Comparison of ENCODE assay signal across 9 mouse cellular contexts in the genomic region with DNA sequence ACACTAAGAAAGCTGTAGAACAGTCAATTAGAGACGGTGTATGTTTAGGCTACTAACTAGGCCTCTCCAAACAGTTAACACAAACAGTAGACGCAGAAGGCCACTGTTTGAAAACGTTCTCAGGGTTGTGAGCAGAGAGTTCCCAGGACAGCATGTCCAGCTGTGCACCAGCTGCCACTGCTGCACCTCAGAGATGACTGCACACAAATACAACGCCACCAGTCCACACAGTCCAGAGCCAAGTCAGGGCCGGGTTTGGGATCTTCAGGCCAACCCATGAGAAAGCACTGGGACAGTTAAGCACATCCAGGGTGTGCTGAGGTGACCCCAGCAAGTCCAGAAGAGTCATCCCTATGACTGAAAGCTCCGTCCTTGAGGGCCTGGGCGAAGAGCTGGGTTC.
DNase-seq lines count a peak whose midpoint lies in the region; ATAC-seq and TF ChIP-seq lines count a peak whose summit lies in the region.
"Had no signal": no experiment of that assay in that cellular context is flagged by ENCODE, and none has a peak within 500 bp of the region (broad histone marks: within the 10 kb centered on the region; RNA-seq: fewer than 3 reads in every experiment).

No protein-coding gene starts in this region.

- H3K4me2 ChIP-seq in forebrain, embryonic 12.5 days: no peak overlapping the region
- no peak overlapping the region for H3K4me2 ChIP-seq in forebrain, postnatal 0 days (ENCODE audit: low read depth)
- no peak overlapping the region for H3K4me2 ChIP-seq in hindbrain, embryonic 12.5 days (replicated peaks)

- no peak for ATAC-seq in forebrain, embryonic 12.5 days (ENCODE audit: low FRiP score)
- no peak for ATAC-seq in forebrain, postnatal 0 days
- ATAC-seq in hindbrain, embryonic 12.5 days (ENCODE audit: low FRiP score): no peak

- H3K4me3 ChIP-seq in forebrain, embryonic 12.5 days (replicated peaks): no peak overlapping the region
- no peak overlapping the region for H3K4me3 ChIP-seq in forebrain, postnatal 0 days (ENCODE audit: low read depth, low read length)
- H3K4me3 ChIP-seq in hindbrain, embryonic 12.5 days: no peak overlapping the region

- H3K36me3 ChIP-seq in forebrain, embryonic 12.5 days (replicated peaks): peaks cover 5% of the 10 kb centered on the region
- H3K36me3 ChIP-seq in forebrain, postnatal 0 days (ENCODE audit: insufficient read depth): 0 out of 2 replicates have a peak, but pooled peaks cover 3% of the 10 kb centered on the region
- H3K36me3 ChIP-seq in hindbrain, embryonic 12.5 days: no peaks in the 10 kb centered on the region

- H3K9me3 ChIP-seq in forebrain, embryonic 12.5 days: no peaks in the 10 kb centered on the region
- H3K9me3 ChIP-seq in forebrain, postnatal 0 days (ENCODE audit: low read length): no peaks in the 10 kb centered on the region
- no peaks in the 10 kb centered on the region for H3K9me3 ChIP-seq in hindbrain, embryonic 12.5 days (replicated peaks)

- no peak for TF ChIP-seq CTCF in forebrain, postnatal 0 days (IDR thresholded peaks at IDR 0.05; ENCODE audit: low read depth)

- H3K4me1 ChIP-seq in forebrain, embryonic 12.5 days: peaks cover 25% of the 10 kb centered on the region
- peaks cover 11% of the 10 kb centered on the region; the same call in 1 of the 2 replicates for H3K4me1 ChIP-seq in forebrain, postnatal 0 days (ENCODE audit: insufficient read depth)
- peaks cover 30% of the 10 kb centered on the region for H3K4me1 ChIP-seq in hindbrain, embryonic 12.5 days

- no peaks in the 10 kb centered on the region for H3K27me3 ChIP-seq in forebrain, embryonic 12.5 days
- H3K27me3 ChIP-seq in forebrain, postnatal 0 days (ENCODE audit: insufficient read depth, low read length): no peaks in the 10 kb centered on the region
- no peaks in the 10 kb centered on the region for H3K27me3 ChIP-seq in hindbrain, embryonic 12.5 days

- WGBS in forebrain, embryonic 12.5 days: 63% methylated on average over 7 of the region's 7 CpGs
- 57% methylated on average over 7 of the region's 7 CpGs for WGBS in forebrain, postnatal 0 days
- WGBS in hindbrain, embryonic 12.5 days: 70% methylated on average over 7 of the region's 7 CpGs

- DNase-seq in forebrain, postnatal 0 days: no peak
- DNase-seq in gastrocnemius, postnatal 10 days: peak; percentile 28
- peak; percentile 38 for DNase-seq in lung, postnatal 25 days (ENCODE audit: low spot score)
- DNase-seq in cerebellum, adult 11 months: no peak
- no peak for DNase-seq in natural killer cell, adult 2 months (ENCODE audit: low spot score in 2 of 2)
- no peak for DNase-seq in urinary bladder, postnatal 25 days (ENCODE audit: low spot score)

- H3K27ac ChIP-seq in forebrain, embryonic 12.5 days: 0 out of 2 replicates have a peak overlapping the region, but pooled peaks have one; percentile 19
- H3K27ac ChIP-seq in forebrain, postnatal 0 days (ENCODE audit: low read depth, low read length): no peak overlapping the region
- peak overlapping the region; percentile 4; the same call in 1 of the 2 replicates for H3K27ac ChIP-seq in hindbrain, embryonic 12.5 days
- H3K27ac ChIP-seq: liver, embryonic 14.5 days had no signal

- H3K9ac ChIP-seq in forebrain, embryonic 12.5 days: no peak overlapping the region
- no peak overlapping the region for H3K9ac ChIP-seq in forebrain, postnatal 0 days
- H3K9ac ChIP-seq in hindbrain, embryonic 12.5 days: no peak overlapping the region
- H3K9ac ChIP-seq: liver, embryonic 14.5 days had no signal

Comparison
In these comparisons a context has a peak if more than half of its experiments do, and no peak if none do; other contexts are left out.
1. DNase-seq: peak in gastrocnemius, postnatal 10 days (single experiment) and lung, postnatal 25 days (single experiment); none in forebrain, postnatal 0 days (single experiment), cerebellum, adult 11 months (single experiment), natural killer cell, adult 2 months (0 of 2) and urinary bladder, postnatal 25 days (single experiment).